13 mouse cellular contexts compared by ENCODE assay signal in genomic region chr14:27821801-27822200, GRCm38 (mm10).
A peak's percentile ranks its signal among the peaks of the same experiment; 100 is the strongest.
DNase-seq lines count a peak whose midpoint lies in the region; ATAC-seq and TF ChIP-seq lines count a peak whose summit lies in the region.
"Had no signal": no experiment of that assay in that cellular context is flagged by ENCODE, and none has a peak within 500 bp of the region (broad histone marks: within the 10 kb centered on the region; RNA-seq: fewer than 3 reads in every experiment).

No protein-coding gene starts in this region.

- TF ChIP-seq EP300 in lung, postnatal 0 days (IDR thresholded peaks at IDR 0.05), result no peak

- no peak overlapping the region for H3K4me2 ChIP-seq in hindbrain, postnatal 0 days (ENCODE audit: low read depth, low read length)
- no peak overlapping the region for H3K4me2 ChIP-seq in lung, postnatal 0 days (replicated peaks; ENCODE audit: low read depth, low read length)
- H3K4me2 ChIP-seq: heart, embryonic 13.5 days; stomach, embryonic 15.5 days had no signal

- no peaks in the 10 kb centered on the region for H3K27me3 ChIP-seq in hindbrain, postnatal 0 days (ENCODE audit: insufficient read depth, low read length)
- H3K27me3 ChIP-seq in hindbrain, embryonic 10.5 days (ENCODE audit: insufficient read depth, poor library complexity, severe bottlenecking), result no peaks in the 10 kb centered on the region
- H3K27me3 ChIP-seq in lung, postnatal 0 days (replicated peaks; ENCODE audit: insufficient read depth, low read length), result no peaks in the 10 kb centered on the region
- H3K27me3 ChIP-seq: CH12.LX; heart, embryonic 13.5 days; stomach, embryonic 15.5 days had no signal

- ATAC-seq in hindbrain, postnatal 0 days, result no peak
- no peak for ATAC-seq in lung, postnatal 0 days

- H3K9me3 ChIP-seq in hindbrain, postnatal 0 days (ENCODE audit: low read length), result no peaks in the 10 kb centered on the region
- no peaks in the 10 kb centered on the region for H3K9me3 ChIP-seq in hindbrain, embryonic 10.5 days
- no peaks in the 10 kb centered on the region for H3K9me3 ChIP-seq in lung, postnatal 0 days (ENCODE audit: low read length)
- H3K9me3 ChIP-seq: heart, embryonic 13.5 days; stomach, embryonic 15.5 days had no signal

- peak; percentile 49 for DNase-seq in hindbrain, postnatal 0 days (ENCODE audit: low spot score)
- DNase-seq in hindbrain, embryonic 10.5 days (ENCODE audit: low spot score), result no peak
- peak; percentile 18 for DNase-seq in lung, postnatal 0 days (ENCODE audit: low spot score)
- DNase-seq in lung, adult 2 months, result no peak
- DNase-seq in adrenal gland, postnatal 36 days, result peak; percentile 13 to 28
- DNase-seq in cerebellum, postnatal 10 days, result peak; percentile 67 to 78
- no peak for DNase-seq in thymus, postnatal 36 days
- no peak for DNase-seq in retina, embryonic 14.5 days (ENCODE audit: low spot score)

- no peak overlapping the region for H3K4me3 ChIP-seq in hindbrain, postnatal 0 days (ENCODE audit: low read length)
- H3K4me3 ChIP-seq in hindbrain, embryonic 10.5 days, result no peak overlapping the region
- H3K4me3 ChIP-seq in lung, postnatal 0 days (ENCODE audit: low read depth, low read length), result no peak overlapping the region
- H3K4me3 ChIP-seq in lung, adult 2 months (replicated peaks; ENCODE audit: extremely low read depth, low read depth, low read length), result no peak overlapping the region
- H3K4me3 ChIP-seq: heart, embryonic 13.5 days; left cerebral cortex, adult 2 months; stomach, embryonic 15.5 days had no signal

- no peak for TF ChIP-seq POLR2A in lung, adult 2 months (IDR thresholded peaks at IDR 0.05; ENCODE audit: borderline replicate concordance, extremely low read depth, low read depth, low read length)

- H3K27ac ChIP-seq in hindbrain, postnatal 0 days, result no peak overlapping the region
- H3K27ac ChIP-seq in hindbrain, embryonic 10.5 days, result no peak overlapping the region
- no peak overlapping the region for H3K27ac ChIP-seq in lung, postnatal 0 days (ENCODE audit: low read length)
- H3K27ac ChIP-seq: heart, embryonic 13.5 days; left cerebral cortex, adult 2 months; liver, embryonic 14.5 days; stomach, embryonic 15.5 days had no signal

- no peak for TF ChIP-seq CTCF in hindbrain, postnatal 0 days (IDR thresholded peaks at IDR 0.05; ENCODE audit: low read depth)
- TF ChIP-seq CTCF in lung, postnatal 0 days (IDR thresholded peaks at IDR 0.05), result 0 out of 2 replicates have a peak, but pooled peaks have one; percentile 21
- no peak for TF ChIP-seq CTCF in lung, adult 2 months (IDR thresholded peaks at IDR 0.05; ENCODE audit: insufficient read depth, low read length)

- no peaks in the 10 kb centered on the region for H3K36me3 ChIP-seq in hindbrain, postnatal 0 days (ENCODE audit: insufficient read depth, low read length)
- no peaks in the 10 kb centered on the region for H3K36me3 ChIP-seq in hindbrain, embryonic 10.5 days
- no peaks in the 10 kb centered on the region for H3K36me3 ChIP-seq in lung, postnatal 0 days (ENCODE audit: insufficient read depth, low read length)
- H3K36me3 ChIP-seq: heart, embryonic 13.5 days; stomach, embryonic 15.5 days had no signal

- no peak overlapping the region for H3K9ac ChIP-seq in hindbrain, postnatal 0 days (replicated peaks; ENCODE audit: low read length)
- H3K9ac ChIP-seq in lung, postnatal 0 days (replicated peaks; ENCODE audit: low read depth), result no peak overlapping the region
- H3K9ac ChIP-seq: heart, embryonic 13.5 days; liver, embryonic 14.5 days; stomach, embryonic 15.5 days had no signal

- no peaks in the 10 kb centered on the region for H3K4me1 ChIP-seq in hindbrain, postnatal 0 days (ENCODE audit: insufficient read depth, low read length)
- H3K4me1 ChIP-seq in hindbrain, embryonic 10.5 days (replicated peaks), result no peaks in the 10 kb centered on the region
- H3K4me1 ChIP-seq in lung, postnatal 0 days (ENCODE audit: insufficient read depth, low read depth, low read length), result no peaks in the 10 kb centered on the region
- peaks cover 3% of the 10 kb centered on the region for H3K4me1 ChIP-seq in lung, adult 2 months (ENCODE audit: control insufficient read depth, insufficient read depth, low read length)
- H3K4me1 ChIP-seq: stomach, embryonic 15.5 days had no signal

Comparison
In these comparisons a context has a peak if more than half of its experiments do, and no peak if none do; other contexts are left out.
1. DNase-seq: peak in hindbrain, postnatal 0 days (single experiment), lung, postnatal 0 days (single experiment), adrenal gland, postnatal 36 days (2 of 2) and cerebellum, postnatal 10 days (2 of 2); none in hindbrain, embryonic 10.5 days (single experiment), lung, adult 2 months (single experiment), thymus, postnatal 36 days (0 of 2) and retina, embryonic 14.5 days (single experiment).